Mouse (Mus musculus) limb, embryonic 13.5 days (tissue): Measurements from ENCODE around the gene Arvcf. TPM values are rescaled to one million over a fixed set of nuclear protein-coding genes. Genes with fewer than 3 reads are reported as not detected.

Experiments
- ATAC-seq: fragments of 200-750 bp; cut with Nextera tagmentation; 2 replicates; pipeline ENCODE4 v1.8.0; 2017; ENCODE audit warnings: low read depth, moderate number of reproducible peaks, moderate TSS enrichment; ENCODE audit not compliant: low FRiP score
- H3K27ac ChIP-seq: fragments of 300-500 bp; sonication (generic); 2 replicates; pipeline ENCODE4 v1.5.1; 2015; ENCODE audit warnings: inconsistent platforms, mild to moderate bottlenecking, moderate library complexity
- H3K27me3 ChIP-seq: fragments of 300-500 bp; sonication (generic); 2 replicates; pipeline ENCODE4 v1.6.1; 2015; ENCODE audit warnings: mild to moderate bottlenecking, inconsistent platforms
- H3K36me3 ChIP-seq: fragments of 300-500 bp; sonication (generic); 2 replicates; pipeline ENCODE4 v1.6.1; 2015; ENCODE audit warnings: inconsistent platforms, mild to moderate bottlenecking, moderate library complexity
- H3K4me1 ChIP-seq: fragments of 300-500 bp; sonication (generic); 2 replicates; pipeline ENCODE4 v1.6.1; 2015; ENCODE audit warnings: inconsistent platforms
- H3K4me2 ChIP-seq: fragments of 300-500 bp; sonication (generic); replicated peaks from 2 replicates; pipeline ENCODE4 v1.6.1; 2015; ENCODE audit warnings: inconsistent platforms, mild to moderate bottlenecking, moderate library complexity
- H3K4me3 ChIP-seq: fragments of 300-500 bp; sonication (generic); 2 replicates; pipeline ENCODE4 v1.5.1; 2015; ENCODE audit warnings: moderate library complexity, mild to moderate bottlenecking, inconsistent platforms
- H3K9ac ChIP-seq: fragments of 300-500 bp; sonication (generic); 2 replicates; pipeline ENCODE4 v1.6.1; 2015; ENCODE audit warnings: mild to moderate bottlenecking, inconsistent platforms
- H3K9me3 ChIP-seq: fragments of 300-500 bp; sonication (generic); 2 replicates; pipeline ENCODE4 v1.6.1; 2016; ENCODE audit warnings: inconsistent platforms
- WGBS: fragments of 180-500 bp; shearing (Covaris S2); methylation state at CpG from one replicate; pipeline ENCODE4 v1.1.7; 2015; 5-methylcytosine and 5-hydroxymethylcytosine counted together
- polyA plus RNA-seq: library from polyadenylated mRNA; unstranded; fragments of >200 nt; fragmentation: Nextera tagmentation; extraction: Ambion mirVana; gene quantifications from 2 replicates; pipeline ENCODE4 v1.2.1, GENCODE M21; 2015

Gene Arvcf
- polyA plus RNA-seq, 1 experiment from 2014 or later: 29.8 TPM

DNA sequence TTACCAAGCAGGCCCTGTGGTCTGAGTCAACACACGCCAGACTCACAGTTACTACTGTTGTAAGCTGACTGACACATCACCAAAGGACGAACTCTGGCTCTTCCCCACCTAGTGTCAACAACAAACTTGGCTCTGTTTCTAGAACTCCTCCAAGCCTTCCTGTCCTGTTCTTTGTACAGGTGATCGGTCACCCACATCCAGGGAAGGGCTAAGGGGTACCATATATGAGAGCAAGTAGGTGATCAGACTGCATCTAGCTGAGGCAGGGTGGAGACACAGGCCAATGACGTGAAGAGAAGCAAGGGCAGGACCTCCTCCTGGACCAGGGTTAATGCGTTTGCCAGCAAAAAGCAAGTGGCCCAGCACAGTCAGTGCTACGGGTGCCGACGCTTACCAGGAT is 6.4 kb upstream of the Arvcf start:
- Histone ChIP-seq H3K27ac (no peak overlapping the region), H3K27me3 (peaks cover 3% of the 10 kb centered on the region), H3K4me2 (no peak overlapping the region), H3K9me3 (no peaks in the 10 kb centered on the region), H3K9ac (no peak overlapping the region), H3K4me1 (peaks cover 16% of the 10 kb centered on the region), H3K36me3 (no peaks in the 10 kb centered on the region), H3K4me3 (no peak overlapping the region)
- WGBS: 84% methylated on average over 8 of the region's 8 CpGs
- no peak for ATAC-seq

DNA sequence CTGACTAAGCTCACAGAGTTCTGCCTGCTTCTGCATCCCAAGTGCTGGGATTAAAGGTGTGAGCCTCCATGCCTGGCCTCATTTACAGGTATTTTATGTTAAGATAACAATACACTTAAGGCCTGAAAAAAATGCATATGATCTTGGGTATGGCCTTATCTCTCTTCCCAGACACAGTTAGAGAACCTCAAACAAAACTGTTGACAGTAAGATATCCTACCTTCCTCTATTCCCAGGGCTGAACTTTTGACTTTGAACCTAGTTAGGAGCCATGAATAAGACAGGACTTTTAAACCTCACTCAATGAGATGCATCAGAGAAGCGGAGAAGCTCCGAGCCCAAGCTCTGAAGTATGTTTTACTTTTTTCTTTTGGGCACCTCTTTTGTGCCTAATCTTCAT is 5.9 kb upstream of the Arvcf start:
- peaks cover 8% of the 10 kb centered on the region for H3K27me3 ChIP-seq
- no peak overlapping the region for H3K9ac ChIP-seq
- H3K27ac ChIP-seq: no peak overlapping the region
- ATAC-seq: no peak
- WGBS: 87% methylated on average over 2 of the region's 2 CpGs
- H3K4me2 ChIP-seq: no peak overlapping the region
- no peaks in the 10 kb centered on the region for H3K36me3 ChIP-seq
- H3K4me3 ChIP-seq: no peak overlapping the region
- no peaks in the 10 kb centered on the region for H3K9me3 ChIP-seq
- H3K4me1 ChIP-seq: peaks cover 16% of the 10 kb centered on the region

DNA sequence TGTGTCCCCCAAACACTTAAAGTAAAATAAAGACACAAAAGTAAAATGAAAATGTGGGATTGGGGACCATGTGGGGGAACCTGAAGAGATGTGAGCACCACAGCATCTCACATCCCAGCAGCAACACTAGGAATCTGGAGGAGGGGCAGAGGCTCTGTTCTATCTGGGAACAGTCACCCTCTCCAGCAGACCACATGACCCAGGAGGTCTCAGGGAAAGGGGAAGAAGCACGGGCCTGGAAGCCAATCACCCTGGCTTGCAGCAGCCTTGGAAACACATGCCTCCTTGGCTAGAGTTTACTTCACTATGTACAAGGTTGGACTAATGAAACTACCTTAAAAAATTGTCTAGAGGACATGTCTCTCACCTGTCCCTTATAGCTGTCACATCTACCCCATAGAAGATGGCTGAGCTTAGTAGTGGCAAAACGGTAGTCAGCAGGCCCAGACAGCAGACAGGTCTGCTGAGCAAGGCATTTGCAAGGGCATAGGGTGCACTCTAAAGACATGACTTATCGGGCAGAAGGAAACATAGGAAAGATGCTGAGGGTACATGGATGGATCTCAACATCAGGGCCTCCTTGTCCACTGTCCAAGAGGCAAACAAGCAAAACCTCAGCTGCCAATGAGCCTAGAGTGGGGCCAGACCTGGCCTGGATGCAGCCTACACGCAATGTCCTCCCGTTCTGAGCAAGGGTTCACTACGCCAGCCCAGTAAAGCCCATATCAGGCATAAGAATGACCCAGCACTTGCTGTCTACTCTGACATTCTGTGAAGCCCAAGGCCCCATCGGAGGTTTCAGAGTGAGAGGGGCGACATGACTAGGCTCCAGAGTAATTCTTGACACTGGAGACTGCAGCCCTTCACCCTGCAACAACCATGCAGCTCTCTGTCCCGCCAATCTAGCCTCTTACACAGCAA is 5.1 kb upstream of the Arvcf start:
- ATAC-seq: no peak; the same call in 1 of the 2 replicates
- no peaks in the 10 kb centered on the region for H3K36me3 ChIP-seq
- H3K9ac ChIP-seq: peak overlapping the region; percentile 69
- H3K9me3 ChIP-seq: no peaks in the 10 kb centered on the region
- WGBS: 43% methylated on average over 9 of the region's 9 CpGs
- no peak overlapping the region for H3K27ac ChIP-seq
- H3K4me3 ChIP-seq: peak overlapping the region; percentile 66
- peaks cover 20% of the 10 kb centered on the region for H3K4me1 ChIP-seq
- peaks cover 16% of the 10 kb centered on the region for H3K27me3 ChIP-seq
- H3K4me2 ChIP-seq: peak overlapping the region; percentile 81

DNA sequence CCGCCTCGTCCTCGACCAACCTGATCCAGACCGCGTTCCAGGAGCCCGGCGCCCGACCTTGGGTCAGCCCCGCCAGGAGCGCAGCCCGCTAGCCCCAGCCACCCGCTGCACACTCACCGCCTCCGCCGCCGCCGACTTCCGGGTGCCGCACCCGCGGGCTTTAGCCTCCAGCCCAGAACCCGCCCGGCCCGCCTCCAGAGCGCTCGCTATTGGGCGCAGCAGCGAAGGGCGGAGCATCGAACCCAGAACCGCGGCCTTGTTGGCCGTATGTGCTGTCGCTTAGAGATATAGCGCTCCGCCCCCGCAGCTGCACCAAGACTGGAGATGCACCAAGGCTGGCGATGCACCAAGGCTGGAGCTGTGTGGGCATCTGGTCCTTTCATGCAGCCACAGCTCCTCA is 4.2 kb upstream of the Arvcf start:
- Histone ChIP-seq H3K9ac (peak overlapping the region; percentile 69), H3K36me3 (no peaks in the 10 kb centered on the region), H3K4me3 (peak overlapping the region; percentile 66), H3K9me3 (no peaks in the 10 kb centered on the region), H3K27me3 (peaks cover 22% of the 10 kb centered on the region), H3K4me2 (peak overlapping the region; percentile 81), H3K4me1 (peaks cover 24% of the 10 kb centered on the region), H3K27ac (no peak overlapping the region)
- WGBS: 0% methylated on average over 38 of the region's 38 CpGs
- peak; percentile 94 for ATAC-seq

DNA sequence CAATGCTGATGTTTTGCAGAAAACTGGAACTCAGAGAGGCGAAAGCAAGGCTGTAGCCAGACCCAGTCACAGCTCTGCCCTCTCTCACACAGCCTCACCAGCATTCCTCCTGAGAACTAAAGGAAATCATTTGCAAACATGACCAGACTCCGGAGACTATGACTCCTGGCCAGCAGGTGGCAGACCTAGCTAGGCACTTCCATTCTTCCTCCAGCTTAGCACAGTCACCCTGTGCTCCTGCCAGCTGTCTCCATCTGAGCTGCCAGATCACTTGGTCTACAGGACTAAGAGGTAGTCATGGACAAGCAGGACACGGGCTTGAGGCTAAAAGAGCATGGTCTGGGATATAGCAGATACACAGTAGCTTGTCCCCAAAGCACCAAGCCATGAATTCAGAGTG is 2.7 kb upstream of the Arvcf start:
- peaks cover 37% of the 10 kb centered on the region for H3K27me3 ChIP-seq
- H3K9ac ChIP-seq: no peak overlapping the region
- H3K36me3 ChIP-seq: no peaks in the 10 kb centered on the region
- no peak overlapping the region for H3K4me2 ChIP-seq
- no peak overlapping the region for H3K4me3 ChIP-seq
- H3K9me3 ChIP-seq: no peaks in the 10 kb centered on the region
- 7% methylated on average over 3 of the region's 3 CpGs for WGBS
- peaks cover 26% of the 10 kb centered on the region for H3K4me1 ChIP-seq
- ATAC-seq: peak; percentile 31; the same call in 1 of the 2 replicates
- H3K27ac ChIP-seq: no peak overlapping the region

DNA sequence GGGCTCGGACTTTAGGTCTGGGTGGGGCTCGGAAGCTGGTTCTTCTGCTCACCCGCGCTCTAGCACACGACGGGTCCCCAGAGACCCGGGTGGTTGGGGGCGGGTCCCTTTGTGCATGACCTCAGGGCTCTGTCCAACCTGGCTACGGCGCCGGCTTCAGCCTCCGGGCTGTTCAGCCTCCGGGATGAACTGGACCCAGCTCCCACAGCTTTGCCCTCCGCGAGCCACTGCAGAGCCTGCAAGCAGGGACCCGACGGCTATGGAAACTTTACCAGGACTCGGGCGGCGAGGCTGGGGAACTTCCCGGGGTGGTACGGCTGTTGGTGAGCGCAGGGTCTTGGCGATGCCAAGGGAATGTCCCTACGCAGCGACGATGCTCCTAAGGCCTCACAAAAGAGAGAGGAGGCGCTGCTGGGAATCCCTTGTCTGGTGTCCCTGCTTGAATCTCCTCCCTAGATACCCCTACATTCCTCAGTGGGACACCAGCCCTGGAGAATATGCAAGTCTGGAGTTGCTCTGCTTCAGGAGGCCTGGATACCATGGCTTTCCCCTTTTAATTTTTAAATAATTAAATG is 706 bp downstream of the Arvcf start:
- peaks cover 48% of the 10 kb centered on the region for H3K27me3 ChIP-seq
- peak overlapping the region; percentile 68 for H3K9ac ChIP-seq
- no peak for ATAC-seq
- no peaks in the 10 kb centered on the region for H3K9me3 ChIP-seq
- H3K4me1 ChIP-seq: peaks cover 15% of the 10 kb centered on the region
- no peak overlapping the region for H3K27ac ChIP-seq
- no peaks in the 10 kb centered on the region for H3K36me3 ChIP-seq
- peak overlapping the region; percentile 69 for H3K4me3 ChIP-seq
- H3K4me2 ChIP-seq: peak overlapping the region; percentile 99
- 0% methylated on average over 28 of the region's 28 CpGs for WGBS

DNA sequence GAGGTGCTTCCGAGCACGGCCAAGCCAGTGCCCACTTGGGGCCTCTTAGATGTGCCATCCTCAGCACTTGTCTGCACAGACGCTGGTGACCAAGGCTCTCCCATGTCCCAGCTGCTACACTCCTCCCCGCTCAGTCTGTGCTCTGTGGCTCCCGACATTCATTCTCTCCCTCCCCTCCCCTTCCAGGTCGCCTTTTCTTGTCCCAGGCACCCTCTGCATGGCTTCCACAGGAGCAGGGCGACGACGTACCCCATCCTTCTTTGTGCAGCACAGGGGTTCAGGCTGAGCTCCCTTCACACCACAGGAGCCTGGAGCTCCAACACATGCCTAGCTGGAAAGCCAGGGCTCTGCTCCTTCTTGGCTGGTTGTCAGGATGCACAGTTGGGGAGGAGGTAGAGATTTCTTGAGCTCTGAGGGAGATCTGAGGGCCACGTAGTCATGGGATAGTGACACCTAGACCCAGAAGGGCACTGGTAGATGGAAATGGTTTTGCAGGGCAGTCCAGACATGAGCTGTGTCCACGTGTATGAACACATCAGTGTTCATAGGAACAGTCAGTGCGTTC is 1.9 kb downstream of the Arvcf start:
- Histone ChIP-seq H3K4me3 (no peak overlapping the region), H3K27me3 (peaks cover 48% of the 10 kb centered on the region), H3K27ac (no peak overlapping the region), H3K36me3 (no peaks in the 10 kb centered on the region), H3K9me3 (no peaks in the 10 kb centered on the region), H3K9ac (no peak overlapping the region), H3K4me2 (no peak overlapping the region), H3K4me1 (peaks cover 10% of the 10 kb centered on the region)
- no peak for ATAC-seq
- 77% methylated on average over 12 of the region's 12 CpGs for WGBS

DNA sequence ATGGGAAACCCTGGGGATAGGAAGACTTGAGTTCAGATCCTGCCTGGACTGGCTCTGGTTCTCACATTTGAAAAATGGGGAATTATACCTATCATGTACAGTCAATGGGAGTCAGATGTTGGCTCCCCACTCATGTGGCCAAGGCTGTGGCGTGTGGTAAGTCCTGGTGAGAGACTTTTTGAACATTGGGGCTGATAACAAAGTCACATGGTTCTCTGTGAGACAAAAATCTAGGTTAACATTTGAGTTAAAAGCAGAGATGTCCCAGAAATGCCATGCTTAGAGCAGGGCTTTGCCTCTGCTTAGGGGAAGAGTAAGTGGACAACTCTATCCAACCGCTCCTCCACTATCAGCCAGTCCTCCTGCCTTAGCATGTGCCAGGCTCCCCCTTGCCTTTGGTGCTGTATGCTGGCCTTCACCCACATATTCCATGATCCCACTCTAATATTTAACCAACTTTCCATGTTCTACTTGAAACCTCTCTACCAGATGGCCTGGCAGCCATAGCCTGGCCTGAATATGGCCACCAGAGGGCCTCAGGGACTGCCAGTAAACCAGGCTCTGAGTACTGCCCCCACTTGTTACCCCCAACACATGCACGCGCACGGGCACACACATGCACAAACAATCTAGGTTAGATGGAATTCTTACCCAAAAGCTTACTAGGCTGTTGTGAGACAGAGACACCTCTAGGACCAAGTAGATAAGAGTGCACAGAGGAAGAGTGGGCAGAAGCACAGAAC is 3.5 kb downstream of the Arvcf start:
- no peak for ATAC-seq
- no peak overlapping the region for H3K4me3 ChIP-seq

DNA sequence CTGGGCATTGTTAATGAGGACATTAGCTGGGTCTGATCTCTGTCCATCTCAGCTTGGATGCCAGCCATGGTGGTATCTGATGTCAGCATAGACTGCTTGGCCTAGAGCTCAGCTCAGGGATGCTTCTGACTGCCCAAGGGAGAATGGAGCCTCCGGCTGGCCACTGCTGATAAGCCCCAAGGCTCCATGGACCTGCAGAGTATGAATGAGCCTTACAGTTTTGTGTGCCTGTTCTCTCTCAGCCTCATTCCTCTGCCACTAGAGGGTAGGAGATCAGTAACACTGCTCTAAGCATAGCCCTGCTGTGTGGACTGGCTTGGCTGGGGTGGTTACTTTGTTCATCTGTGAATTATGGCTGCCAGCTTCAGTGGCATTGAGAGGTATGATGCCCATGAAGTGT is 5.1 kb downstream of the Arvcf start:
- WGBS: 78% methylated on average over 1 of the region's 1 CpGs
- H3K36me3 ChIP-seq: no peaks in the 10 kb centered on the region
- no peak overlapping the region for H3K4me2 ChIP-seq
- H3K9ac ChIP-seq: no peak overlapping the region
- ATAC-seq: no peak
- H3K27ac ChIP-seq: no peak overlapping the region
- H3K4me1 ChIP-seq: peaks cover 6% of the 10 kb centered on the region; the same call in 1 of the 2 replicates
- no peak overlapping the region for H3K4me3 ChIP-seq
- no peaks in the 10 kb centered on the region for H3K9me3 ChIP-seq
- peaks cover 32% of the 10 kb centered on the region for H3K27me3 ChIP-seq

More for the DNA sequence above, 3.5 kb downstream of the Arvcf start:
- Histone ChIP-seq H3K9ac (no peak overlapping the region), H3K27ac (no peak overlapping the region), H3K4me1 (peaks cover 10% of the 10 kb centered on the region), H3K9me3 (no peaks in the 10 kb centered on the region), H3K27me3 (peaks cover 46% of the 10 kb centered on the region), H3K4me2 (no peak overlapping the region), H3K36me3 (no peaks in the 10 kb centered on the region)
- WGBS: 67% methylated on average over 5 of the region's 5 CpGs

DNA sequence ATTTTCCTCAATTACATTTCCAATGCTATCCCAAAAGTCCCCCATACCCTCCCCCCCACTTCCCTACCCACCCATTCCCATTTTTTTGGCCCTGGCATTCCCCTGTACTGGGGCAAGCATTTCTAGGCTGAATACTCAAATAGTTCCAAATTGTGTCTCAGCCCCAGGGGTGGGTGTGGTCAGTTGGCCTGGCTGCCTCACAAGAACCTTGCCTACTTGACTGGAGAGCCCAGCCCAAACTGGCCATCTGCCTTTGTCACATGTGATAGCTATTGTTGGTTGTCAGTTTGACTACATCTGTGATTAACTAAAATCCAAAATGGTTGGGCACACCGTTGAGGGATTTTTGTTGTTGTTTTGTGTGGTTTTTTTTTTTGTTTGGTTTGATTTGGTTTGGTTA is 9.0 kb downstream of the Arvcf start:
- ATAC-seq: no peak
- Histone ChIP-seq H3K36me3 (no peaks in the 10 kb centered on the region), H3K27ac (no peak overlapping the region), H3K9ac (no peak overlapping the region), H3K4me1 (no peaks in the 10 kb centered on the region), H3K4me2 (no peak overlapping the region), H3K4me3 (no peak overlapping the region), H3K9me3 (no peaks in the 10 kb centered on the region), H3K27me3 (no peaks in the 10 kb centered on the region)
- 77% methylated on average over 1 of the region's 1 CpGs for WGBS

DNA sequence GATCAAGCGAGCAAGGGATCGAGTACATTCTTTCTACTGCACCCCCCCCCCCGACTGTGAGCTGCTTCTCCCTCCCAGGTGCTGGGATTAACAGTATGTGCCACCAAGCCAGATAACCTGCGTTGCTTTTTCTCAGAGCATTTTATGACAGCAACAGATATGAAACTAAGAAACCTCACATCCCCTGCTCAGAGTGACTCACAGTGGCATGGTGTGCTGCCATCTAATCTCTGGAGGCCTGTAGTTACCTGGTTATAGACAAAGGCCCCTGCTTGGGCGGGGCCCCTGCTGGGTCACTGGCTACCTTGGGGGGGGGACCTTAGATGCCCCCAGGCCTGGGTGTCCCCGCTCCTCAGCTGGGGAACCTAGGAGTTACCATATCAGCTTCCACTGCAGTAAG is 10.0 kb downstream of the Arvcf start:
- no peak overlapping the region for H3K4me2 ChIP-seq
- H3K9me3 ChIP-seq: no peaks in the 10 kb centered on the region
- no peak overlapping the region for H3K9ac ChIP-seq
- H3K36me3 ChIP-seq: no peaks in the 10 kb centered on the region
- no peaks in the 10 kb centered on the region for H3K4me1 ChIP-seq
- no peak for ATAC-seq
- no peak overlapping the region for H3K4me3 ChIP-seq
- WGBS: 81% methylated on average over 6 of the region's 6 CpGs
- H3K27ac ChIP-seq: no peak overlapping the region
- no peaks in the 10 kb centered on the region for H3K27me3 ChIP-seq
